Mouse (Mus musculus) testis, adult 2 months (tissue): ENCODE measurements around the gene Fbxo28.

ENCODE experiments used
- CTCF ChIP-seq: fragments of 200-500 bp; IDR thresholded peaks from 2 replicates; pipeline ENCODE4 v1.5.1; 2012; ENCODE audit warnings: low read depth, mild to moderate bottlenecking, inconsistent platforms, low read length, moderate library complexity; ENCODE audit not compliant: control insufficient read depth, insufficient read depth, insufficient replicate concordance
- POLR2A ChIP-seq: fragments of 200-500 bp; IDR thresholded peaks from 2 replicates; pipeline ENCODE4 v1.6.1; 2012; ENCODE audit warnings: low read depth, mild to moderate bottlenecking, inconsistent platforms, low read length, moderate library complexity; ENCODE audit not compliant: control insufficient read depth

GRCm38 (mm10) chr1:182289781-182290180, 51.6 kb downstream of the Fbxo28 start:
- TF ChIP-seq CTCF (no peak), POLR2A (no peak)
